Mouse (Mus musculus) embryonic facial prominence, embryonic 12.5 days (tissue): ENCODE measurements around the gene Saxo1. TPM values are rescaled to one million over a fixed set of nuclear protein-coding genes. Genes with fewer than 3 reads are reported as not detected.

Experiments used
- ATAC-seq: fragments of 200-750 bp; cut with Nextera tagmentation; 2 replicates; pipeline ENCODE4 v1.8.0; 2017; ENCODE audit not compliant: insufficient number of reproducible peaks, insufficient read depth, low FRiP score, low TSS enrichment
- H3K27ac ChIP-seq: fragments of 300-500 bp; sonication (generic); 2 replicates; pipeline ENCODE4 v1.5.1; 2016; ENCODE audit warnings: mild to moderate bottlenecking
- H3K27me3 ChIP-seq: fragments of 300-500 bp; sonication (generic); 2 replicates; pipeline ENCODE4 v1.6.1; 2016; ENCODE audit warnings: mild to moderate bottlenecking, moderate library complexity
- H3K36me3 ChIP-seq: fragments of 300-500 bp; sonication (generic); 2 replicates; pipeline ENCODE4 v1.6.1; 2016; ENCODE audit warnings: mild to moderate bottlenecking
- H3K4me1 ChIP-seq: fragments of 300-500 bp; sonication (generic); 2 replicates; pipeline ENCODE4 v1.6.1; 2016
- H3K4me2 ChIP-seq: fragments of 300-500 bp; sonication (generic); replicated peaks from 2 replicates; pipeline ENCODE4 v1.6.1; 2016; ENCODE audit warnings: mild to moderate bottlenecking, moderate library complexity
- H3K4me3 ChIP-seq: fragments of 300-500 bp; sonication (generic); 2 replicates; pipeline ENCODE4 v1.5.1; 2016; ENCODE audit warnings: mild to moderate bottlenecking
- H3K9ac ChIP-seq: fragments of 300-500 bp; sonication (generic); 2 replicates; pipeline ENCODE4 v1.6.1; 2016; ENCODE audit warnings: mild to moderate bottlenecking, moderate library complexity
- H3K9me3 ChIP-seq: fragments of 300-500 bp; sonication (generic); 2 replicates; pipeline ENCODE4 v1.6.1; 2016; ENCODE audit warnings: mild to moderate bottlenecking, moderate library complexity
- WGBS: fragments of 180-500 bp; shearing (Covaris S2); methylation state at CpG from one replicate; pipeline ENCODE4 v1.1.7; 2016; 5-methylcytosine and 5-hydroxymethylcytosine counted together
- polyA plus RNA-seq: library from polyadenylated mRNA; unstranded; fragments of >200 nt; fragmentation: Nextera tagmentation; extraction: Ambion mirVana; gene quantifications from 2 replicates; pipeline ENCODE4 v1.2.1, GENCODE M21; 2016

Gene Saxo1
- polyA plus RNA-seq, 1 experiment from 2014 or later = not detected

DNA sequence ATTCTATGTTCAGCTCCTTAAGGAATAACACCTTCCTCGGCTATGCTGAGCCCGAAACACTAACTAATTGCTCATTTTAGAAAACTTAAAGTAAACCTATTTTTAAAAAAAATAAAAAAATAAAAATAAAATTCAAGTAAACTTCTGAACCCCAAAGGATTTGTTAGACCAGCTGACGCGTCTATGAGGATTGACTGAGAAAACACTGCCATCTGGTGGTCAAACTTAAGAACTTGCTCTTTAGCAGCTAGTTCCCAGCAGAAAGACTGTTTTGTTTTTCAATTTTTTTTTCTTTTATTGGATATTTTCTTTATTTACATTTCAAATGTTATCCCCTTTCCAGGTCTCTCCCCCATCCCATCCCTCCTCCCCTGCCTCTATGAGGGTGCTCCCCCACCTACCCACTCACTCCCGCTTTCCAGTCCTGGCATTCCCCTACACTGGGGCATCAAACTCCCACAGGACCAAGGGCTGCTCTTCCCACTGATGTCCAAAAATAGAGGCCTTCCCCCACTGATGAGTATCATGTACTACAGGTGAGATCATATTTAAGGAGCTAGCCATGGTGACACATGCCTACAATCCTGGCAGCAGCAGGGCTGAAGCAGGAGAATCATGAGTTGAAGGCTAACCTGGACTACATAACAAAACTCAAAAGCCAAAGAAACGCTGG, 3.0 kb downstream of the Saxo1 start:
- no peak for ATAC-seq
- H3K9me3 ChIP-seq = no peaks in the 10 kb centered on the region
- no peaks in the 10 kb centered on the region for H3K4me1 ChIP-seq
- H3K27me3 ChIP-seq = no peaks in the 10 kb centered on the region
- no peaks in the 10 kb centered on the region for H3K36me3 ChIP-seq
- H3K4me3 ChIP-seq = no peak overlapping the region
- H3K9ac ChIP-seq = no peak overlapping the region
- whole genome bisulfite sequencing = 22% methylated on average over 6 of the region's 6 CpGs
- no peak overlapping the region for H3K4me2 ChIP-seq
- H3K27ac ChIP-seq = no peak overlapping the region

DNA sequence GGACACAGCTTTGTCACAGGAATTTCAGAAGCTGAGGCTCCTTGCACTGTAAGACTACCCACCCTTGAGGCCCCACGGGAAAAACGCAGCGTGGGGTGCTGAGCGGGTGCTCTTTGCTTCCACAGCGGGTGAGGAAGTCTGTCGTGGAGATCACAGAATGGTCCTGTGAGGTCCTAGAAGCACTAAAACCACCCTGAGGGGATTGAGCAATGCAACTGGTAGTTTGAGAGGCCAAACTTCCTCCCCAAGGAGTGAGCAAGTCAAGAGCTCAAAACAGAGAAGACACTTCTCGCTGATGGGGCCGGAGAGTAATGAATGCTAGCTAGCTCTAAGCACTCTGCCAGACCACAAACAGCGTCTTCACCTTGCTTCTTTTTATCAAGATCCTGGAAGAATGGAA, 9.8 kb downstream of the Saxo1 start:
- H3K9ac ChIP-seq = no peak overlapping the region
- H3K4me2 ChIP-seq = no peak overlapping the region
- no peaks in the 10 kb centered on the region for H3K9me3 ChIP-seq
- WGBS = 80% methylated on average over 9 of the region's 9 CpGs
- ATAC-seq = no peak
- no peaks in the 10 kb centered on the region for H3K36me3 ChIP-seq
- H3K27me3 ChIP-seq = no peaks in the 10 kb centered on the region
- no peak overlapping the region for H3K27ac ChIP-seq
- H3K4me1 ChIP-seq = peaks cover 4% of the 10 kb centered on the region; the same call in 1 of the 2 replicates
- no peak overlapping the region for H3K4me3 ChIP-seq

DNA sequence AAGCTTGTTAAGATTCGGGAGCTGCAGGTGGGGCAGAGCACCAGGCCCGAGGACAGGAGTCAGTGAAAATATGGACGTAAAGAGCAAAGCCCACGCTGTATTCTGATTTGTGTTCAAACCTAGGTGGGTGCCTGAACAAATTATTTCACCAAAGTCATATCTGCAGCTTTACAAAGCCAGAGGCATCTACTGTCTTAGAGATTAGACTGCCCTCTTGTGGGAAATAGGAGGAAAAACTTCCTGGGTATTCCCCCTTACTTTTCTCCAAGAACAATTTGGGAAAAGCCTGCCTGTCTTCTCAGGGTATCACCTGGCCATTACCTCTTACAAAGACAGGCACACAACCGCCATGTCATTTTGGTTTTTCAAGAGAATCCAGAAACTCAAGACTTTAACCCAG, 12.5 kb downstream of the Saxo1 start:
- H3K4me1 ChIP-seq = peaks cover 4% of the 10 kb centered on the region; the same call in 1 of the 2 replicates
- no peak overlapping the region for H3K4me3 ChIP-seq
- H3K9me3 ChIP-seq = no peaks in the 10 kb centered on the region
- H3K36me3 ChIP-seq = no peaks in the 10 kb centered on the region
- ATAC-seq = no peak
- H3K9ac ChIP-seq = no peak overlapping the region
- WGBS = 49% methylated on average over 5 of the region's 5 CpGs
- H3K27me3 ChIP-seq = no peaks in the 10 kb centered on the region
- no peak overlapping the region for H3K4me2 ChIP-seq
- no peak overlapping the region for H3K27ac ChIP-seq

DNA sequence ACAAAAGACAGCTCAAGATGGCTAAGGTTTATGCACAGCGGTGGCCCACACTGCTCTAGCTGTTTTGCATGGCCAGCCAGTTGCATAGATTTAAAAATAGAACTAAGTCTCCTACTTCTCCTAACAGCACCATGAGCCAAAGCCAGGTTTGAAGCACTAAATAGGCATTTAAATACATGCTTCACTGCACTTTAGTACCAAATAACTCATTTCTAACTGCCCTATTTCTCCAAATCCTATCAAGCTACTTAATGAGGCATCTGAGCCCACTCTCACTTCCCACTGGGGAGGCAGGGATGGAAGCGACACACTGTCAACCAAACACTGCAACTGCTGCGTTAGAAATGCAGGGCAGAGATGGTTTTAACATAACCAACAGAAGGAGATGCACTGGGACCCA, 14.1 kb downstream of the Saxo1 start:
- no peak for ATAC-seq
- Histone ChIP-seq H3K4me3 (no peak overlapping the region), H3K4me2 (no peak overlapping the region), H3K27ac (no peak overlapping the region), H3K9me3 (no peaks in the 10 kb centered on the region), H3K9ac (no peak overlapping the region), H3K36me3 (no peaks in the 10 kb centered on the region), H3K27me3 (no peaks in the 10 kb centered on the region), H3K4me1 (peaks cover 4% of the 10 kb centered on the region; the same call in 1 of the 2 replicates)
- whole genome bisulfite sequencing = 80% methylated on average over 3 of the region's 3 CpGs

DNA sequence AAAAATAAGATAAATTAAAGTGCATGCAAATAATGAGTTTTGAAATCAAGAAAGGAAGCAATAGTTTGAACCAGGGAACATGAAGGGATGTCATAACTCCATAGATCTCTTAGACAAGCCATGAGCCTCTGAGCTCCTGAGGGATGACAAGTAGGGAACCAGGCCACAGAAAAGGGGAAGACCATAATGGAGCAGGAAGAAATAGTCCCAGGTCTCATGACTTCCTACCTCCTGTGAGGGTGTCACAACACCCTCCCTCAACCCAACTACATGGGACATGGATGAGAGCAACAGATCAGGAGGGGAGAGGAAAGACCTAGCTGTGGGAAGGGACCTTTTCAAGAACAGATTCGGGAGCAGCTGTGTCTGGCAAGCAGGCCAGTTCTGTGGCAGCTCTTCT, 16.6 kb downstream of the Saxo1 start:
- no peak overlapping the region for H3K27ac ChIP-seq
- 88% methylated on average over 1 of the region's 1 CpGs for WGBS
- no peak for ATAC-seq

DNA sequence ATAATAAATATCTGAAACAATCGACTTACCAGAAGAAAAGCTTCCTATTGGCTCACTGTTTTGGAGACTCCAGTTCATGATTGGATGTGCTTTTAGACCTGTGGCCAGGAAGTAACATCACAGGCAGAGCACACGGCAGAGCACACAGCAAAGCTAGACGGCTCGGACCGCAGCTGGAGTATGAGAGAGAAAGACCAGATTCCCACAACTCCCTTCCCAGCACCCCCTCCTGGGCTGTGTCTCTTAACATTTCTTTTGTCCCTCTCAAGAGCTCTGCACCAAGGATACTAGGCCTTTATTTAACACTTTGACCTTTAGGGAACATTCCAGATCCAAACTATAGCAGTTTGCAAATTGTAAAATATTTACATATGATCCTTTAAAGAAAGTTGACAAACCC, 19.2 kb downstream of the Saxo1 start:
- Histone ChIP-seq H3K36me3 (no peaks in the 10 kb centered on the region), H3K4me2 (no peak overlapping the region), H3K27ac (no peak overlapping the region), H3K9ac (no peak overlapping the region), H3K4me3 (no peak overlapping the region), H3K9me3 (no peaks in the 10 kb centered on the region), H3K27me3 (no peaks in the 10 kb centered on the region), H3K4me1 (no peaks in the 10 kb centered on the region)
- 92% methylated on average over 5 of the region's 5 CpGs for WGBS
- no peak for ATAC-seq

More for the DNA sequence above, 16.6 kb downstream of the Saxo1 start:
- Histone ChIP-seq H3K36me3 (no peaks in the 10 kb centered on the region), H3K4me2 (no peak overlapping the region), H3K27me3 (no peaks in the 10 kb centered on the region), H3K4me1 (peaks cover 4% of the 10 kb centered on the region; the same call in 1 of the 2 replicates), H3K9me3 (no peaks in the 10 kb centered on the region), H3K9ac (no peak overlapping the region), H3K4me3 (no peak overlapping the region)

DNA sequence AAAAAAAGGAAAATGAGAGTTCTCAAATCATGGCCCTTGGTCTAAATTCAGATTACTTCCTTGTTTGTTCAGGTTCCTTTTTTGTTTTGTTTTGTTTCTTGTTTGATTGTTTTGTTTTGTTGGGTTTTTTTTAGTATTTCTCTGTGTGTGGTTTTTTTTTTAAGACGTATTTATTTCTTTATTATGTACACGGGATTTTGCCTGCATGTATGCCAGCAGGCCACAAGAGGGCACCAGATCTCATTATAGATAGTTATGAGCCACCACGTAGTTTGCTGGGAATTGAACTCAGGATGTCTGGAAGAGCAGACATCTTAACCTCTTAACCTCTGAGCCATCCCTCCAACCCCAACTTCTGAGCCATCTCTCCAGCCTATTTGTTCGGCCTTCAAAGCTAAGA, 20.2 kb downstream of the Saxo1 start:
- Histone ChIP-seq H3K4me1 (no peaks in the 10 kb centered on the region), H3K4me3 (no peak overlapping the region), H3K27ac (no peak overlapping the region), H3K9ac (no peak overlapping the region), H3K36me3 (no peaks in the 10 kb centered on the region), H3K4me2 (no peak overlapping the region), H3K27me3 (no peaks in the 10 kb centered on the region), H3K9me3 (no peaks in the 10 kb centered on the region)
- 49% methylated on average over 4 of the region's 4 CpGs for WGBS
- ATAC-seq = no peak

DNA sequence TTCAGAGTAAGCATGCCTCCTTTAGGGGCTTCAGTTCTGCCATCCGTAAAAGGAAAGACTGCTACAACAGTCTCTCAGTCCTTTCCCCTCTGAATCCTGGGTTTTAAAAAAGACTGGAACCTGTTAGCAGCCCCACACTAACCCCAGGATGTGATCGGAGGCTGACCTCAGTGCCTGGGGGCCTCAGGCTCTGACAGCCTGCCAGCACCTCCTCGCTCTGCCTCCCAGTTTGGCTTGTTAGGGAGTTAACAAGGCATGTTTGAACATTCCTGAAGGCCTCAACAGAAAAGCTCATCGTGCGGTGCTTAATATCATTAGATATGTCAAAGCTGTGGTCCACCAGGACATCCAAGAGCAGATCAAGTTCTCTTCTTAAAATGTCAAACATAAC, 24.0 kb downstream of the Saxo1 start:
- no peak overlapping the region for H3K4me3 ChIP-seq
- no peak overlapping the region for H3K9ac ChIP-seq
- H3K4me2 ChIP-seq = no peak overlapping the region
- ATAC-seq = no peak
- H3K4me1 ChIP-seq = no peaks in the 10 kb centered on the region
- no peaks in the 10 kb centered on the region for H3K36me3 ChIP-seq
- WGBS = 31% methylated on average over 5 of the region's 5 CpGs
- H3K27ac ChIP-seq = no peak overlapping the region
- H3K9me3 ChIP-seq = no peaks in the 10 kb centered on the region
- H3K27me3 ChIP-seq = no peaks in the 10 kb centered on the region

DNA sequence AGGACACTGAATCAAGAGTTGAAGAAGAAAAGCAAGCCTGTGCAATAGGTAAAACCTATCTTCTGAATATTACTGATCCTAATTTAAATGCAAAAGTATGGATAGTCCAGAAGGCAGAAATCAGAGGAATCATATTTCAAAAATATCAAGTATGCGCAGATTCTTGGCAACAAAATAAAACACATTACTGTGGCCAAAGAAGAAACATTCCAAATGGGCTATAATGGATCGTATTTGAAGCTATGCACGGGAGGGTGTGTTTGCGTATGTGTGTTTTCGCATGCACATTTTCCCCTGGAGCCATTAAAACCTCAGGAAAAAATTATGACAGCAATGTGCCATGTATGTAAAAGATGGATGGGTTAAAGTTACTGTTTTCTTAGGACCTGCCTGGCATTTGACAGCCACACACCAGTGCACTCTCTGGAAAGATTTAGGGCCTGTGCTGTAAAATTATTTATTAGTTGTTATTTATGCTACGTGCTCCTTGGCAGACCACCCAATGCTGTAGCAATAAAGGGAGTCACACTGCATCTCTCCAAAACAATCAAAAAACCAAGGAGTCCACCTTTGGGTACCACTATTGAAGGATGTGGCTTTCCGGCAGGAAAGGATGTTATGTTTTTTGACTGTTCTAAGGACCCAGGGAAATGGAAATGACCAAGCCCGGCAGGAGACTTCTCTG, 24.6 kb downstream of the Saxo1 start:
- Histone ChIP-seq H3K4me3 (no peak overlapping the region), H3K9ac (no peak overlapping the region), H3K27ac (no peak overlapping the region), H3K4me2 (no peak overlapping the region), H3K27me3 (no peaks in the 10 kb centered on the region), H3K4me1 (no peaks in the 10 kb centered on the region), H3K9me3 (no peaks in the 10 kb centered on the region), H3K36me3 (no peaks in the 10 kb centered on the region)
- WGBS = 66% methylated on average over 8 of the region's 8 CpGs
- no peak for ATAC-seq

DNA sequence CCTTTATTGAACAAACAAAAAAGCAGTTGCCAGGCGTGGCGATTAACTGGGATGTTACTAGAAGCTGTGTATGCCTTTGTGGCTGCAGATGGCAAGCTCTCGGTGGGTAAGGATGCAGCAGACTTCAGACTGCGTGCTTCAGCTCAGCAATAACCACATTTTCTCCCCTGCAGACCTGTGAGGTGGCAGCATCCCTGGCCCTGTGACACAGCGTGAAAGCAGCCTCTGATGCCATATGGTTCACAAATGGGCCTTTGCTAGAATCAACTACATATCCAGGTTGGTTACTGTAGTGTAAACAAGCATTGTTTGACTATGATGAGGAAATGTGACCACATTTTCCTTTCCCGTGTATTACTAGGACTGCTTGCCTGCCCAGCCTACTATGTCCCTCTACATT, 29.0 kb downstream of the Saxo1 start:
- Histone ChIP-seq H3K9ac (no peak overlapping the region), H3K4me2 (no peak overlapping the region), H3K27me3 (no peaks in the 10 kb centered on the region), H3K36me3 (no peaks in the 10 kb centered on the region), H3K4me3 (no peak overlapping the region), H3K9me3 (no peaks in the 10 kb centered on the region), H3K27ac (no peak overlapping the region), H3K4me1 (peaks cover 16% of the 10 kb centered on the region)
- ATAC-seq = no peak
- 65% methylated on average over 6 of the region's 6 CpGs for WGBS

DNA sequence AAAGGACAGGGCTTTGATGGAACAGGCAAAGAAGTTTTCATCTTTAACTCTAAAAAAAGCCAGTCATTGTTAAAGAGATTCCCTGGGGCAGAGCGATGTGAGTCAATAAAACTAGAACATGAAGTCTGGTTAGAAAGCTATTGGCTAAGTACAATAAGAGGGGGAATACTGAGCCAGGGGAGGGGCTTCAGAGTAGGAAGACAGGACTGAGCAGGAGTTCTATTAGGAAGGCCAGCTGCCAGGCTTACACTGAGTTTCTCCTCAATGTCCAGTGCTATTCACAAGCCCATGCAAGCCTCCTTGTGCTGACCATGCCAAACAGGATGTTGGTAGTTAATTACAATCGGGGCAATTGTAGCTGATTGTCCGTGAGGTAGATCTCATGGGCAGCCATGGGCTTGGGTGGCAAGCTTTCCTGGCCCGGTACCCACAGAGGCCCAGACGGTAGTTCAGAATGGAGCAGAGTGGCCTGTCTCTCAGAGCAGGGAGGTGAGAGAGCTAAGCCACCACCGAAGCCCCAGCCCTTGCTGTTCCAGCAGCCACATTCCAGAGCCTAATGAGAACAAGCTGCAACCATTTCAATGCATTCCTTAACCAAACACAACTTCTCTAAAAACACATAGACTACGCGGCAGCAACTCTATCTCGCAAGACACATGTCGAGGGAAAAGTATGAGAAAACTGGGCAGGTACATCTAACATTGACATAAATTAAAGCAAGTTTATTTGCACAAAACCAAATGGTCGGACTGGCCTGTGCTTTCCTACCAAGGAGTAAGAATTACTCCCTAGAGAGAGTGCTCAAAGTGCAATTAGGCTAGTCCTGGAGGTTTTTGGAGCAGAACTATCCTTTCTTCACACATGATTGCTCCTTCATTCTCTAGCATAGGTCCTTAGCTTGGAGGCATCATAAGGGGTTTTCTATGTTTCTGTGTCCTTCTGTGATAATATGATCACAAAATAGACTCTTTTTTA, 30.7 kb downstream of the Saxo1 start:
- no peak overlapping the region for H3K4me2 ChIP-seq
- no peaks in the 10 kb centered on the region for H3K36me3 ChIP-seq
- no peaks in the 10 kb centered on the region for H3K27me3 ChIP-seq
- ATAC-seq = peak; percentile 80
- H3K4me3 ChIP-seq = no peak overlapping the region
- H3K27ac ChIP-seq = peak overlapping the region; percentile 83
- H3K9ac ChIP-seq = no peak overlapping the region
- H3K4me1 ChIP-seq = peaks cover 16% of the 10 kb centered on the region
- H3K9me3 ChIP-seq = no peaks in the 10 kb centered on the region
- WGBS = 20% methylated on average over 11 of the region's 11 CpGs
